In the genomic region with DNA sequence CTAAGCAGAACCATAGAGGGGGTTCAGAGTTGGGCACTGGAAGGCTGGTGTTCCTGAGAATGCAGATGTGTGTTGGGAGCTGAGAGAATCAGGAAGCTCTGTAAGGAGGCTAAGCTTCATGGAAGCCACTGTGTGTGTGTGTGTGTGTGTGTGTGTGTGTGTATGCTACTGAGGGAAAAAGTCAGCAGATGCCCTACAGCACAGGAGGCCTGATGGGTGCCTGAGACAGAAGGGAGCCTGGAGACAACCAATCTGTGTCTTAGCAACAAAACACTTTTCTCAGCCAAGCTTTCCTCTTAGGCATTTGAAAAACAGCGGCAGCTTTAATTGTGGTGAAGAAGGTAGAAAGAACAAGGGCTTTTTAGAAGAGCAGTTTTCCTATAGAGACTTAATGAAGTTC, we compare ENCODE assay signal across 18 mouse cellular contexts. TPM values are rescaled to one million over a fixed set of nuclear protein-coding genes. Genes with fewer than 3 reads are reported as not detected.
DNase-seq lines count a peak whose midpoint lies in the region; ATAC-seq lines count a peak whose summit lies in the region.
"Had no signal": no experiment of that assay in that cellular context is flagged by ENCODE, and none has a peak within 500 bp of the region (broad histone marks: within the 10 kb centered on the region; RNA-seq: fewer than 3 reads in every experiment).

No protein-coding gene starts in this region.

- no peaks in the 10 kb centered on the region for H3K27me3 ChIP-seq in liver, embryonic 12.5 days (replicated peaks)
- H3K27me3 ChIP-seq: liver, embryonic 13.5 days had no signal

- H3K36me3 ChIP-seq in liver, embryonic 12.5 days = no peaks in the 10 kb centered on the region
- H3K36me3 ChIP-seq: liver, embryonic 13.5 days; midbrain, embryonic 10.5 days had no signal

- peak; percentile 90 for ATAC-seq in frontal cortex, adult (ENCODE audit: low TSS enrichment)
- no peak for ATAC-seq in liver, embryonic 12.5 days
- ATAC-seq: CD4-positive, CD25-positive, alpha-beta regulatory T cell, adult 4 months had no signal

- H3K4me2 ChIP-seq in liver, embryonic 12.5 days = no peak overlapping the region
- H3K4me2 ChIP-seq: heart, embryonic 11.5 days; liver, embryonic 13.5 days had no signal

- H3K4me3 ChIP-seq in liver, embryonic 12.5 days = no peak overlapping the region
- H3K4me3 ChIP-seq: erythroblast, embryonic 14.5 days; liver, embryonic 13.5 days; midbrain, embryonic 10.5 days had no signal

- no peaks in the 10 kb centered on the region for H3K9me3 ChIP-seq in liver, embryonic 12.5 days (replicated peaks)
- H3K9me3 ChIP-seq: liver, embryonic 13.5 days; midbrain, embryonic 10.5 days had no signal

- H3K4me1 ChIP-seq in liver, embryonic 12.5 days = no peaks in the 10 kb centered on the region
- H3K4me1 ChIP-seq: liver, embryonic 13.5 days; midbrain, embryonic 10.5 days had no signal

- WGBS in liver, embryonic 12.5 days (ENCODE audit: insufficient replicate concordance) = 69% methylated on average over 1 of the region's 1 CpGs

- H3K27ac ChIP-seq in liver, embryonic 12.5 days = no peak overlapping the region
- H3K27ac ChIP-seq: liver, embryonic 13.5 days; midbrain, embryonic 10.5 days had no signal

- DNase-seq in frontal cortex, postnatal 25 days (ENCODE audit: low spot score in 2 of 2) = no peak
- DNase-seq in right cerebral cortex, postnatal 10 days (ENCODE audit: low spot score in 2 of 2) = peak; percentile 53 to 62
- DNase-seq in right cerebral cortex, adult 18-20 months = no peak
- DNase-seq in layer of hippocampus, adult 8-10 months (ENCODE audit: low spot score in 2 of 2) = peak; percentile 61 to 62
- no peak for DNase-seq in testis, postnatal 14 days (ENCODE audit: low spot score)
- DNase-seq: cerebellum, adult 9-11 months; gastrocnemius, postnatal 10 days; kidney, adult 9 months; liver, embryonic 13.5 days; lung, postnatal 10 days; thymus, postnatal 36 days had no signal

- H3K9ac ChIP-seq in liver, embryonic 12.5 days = no peak overlapping the region
- H3K9ac ChIP-seq: liver, embryonic 13.5 days had no signal

RNA-seq across cellular contexts. Expression of a gene that starts 40.5 kb away (rescaled TPM):
- total RNA-seq in layer of hippocampus, adult 8-10 months (2022) = 100 to 1,000 TPM; 402 to 442 (median 425) TPM
- 302 and 303 TPM in 2 replicates for polyA plus RNA-seq in liver, embryonic 12.5 days (2016; fragmentation: Nextera tagmentation; extraction: Ambion mirVana)
- polyA plus RNA-seq: CD4-positive, CD25-positive, alpha-beta regulatory T cell, adult 4 months had no signal

RNA-seq across cellular contexts. Expression of a gene that starts 54.6 kb away (rescaled TPM):
- under 1 TPM in 1 of 4 experiments, not detected in 3; 0.07 TPM for total RNA-seq in layer of hippocampus, adult 8-10 months (2022)
- polyA plus RNA-seq in liver, embryonic 12.5 days (2016; fragmentation: Nextera tagmentation; extraction: Ambion mirVana) = 12.3 and 13.4 TPM in 2 replicates
- total RNA-seq: left cerebral cortex, adult 8-10 months had no signal
- polyA plus RNA-seq: CD4-positive, CD25-positive, alpha-beta regulatory T cell, adult 4 months; erythroblast, embryonic 14.5 days had no signal

Comparison
In these comparisons a context has a peak if more than half of its experiments do, and no peak if none do; other contexts are left out.
1. DNase-seq: peak in right cerebral cortex, postnatal 10 days (2 of 2) and layer of hippocampus, adult 8-10 months (2 of 2); none in frontal cortex, postnatal 25 days (0 of 2), right cerebral cortex, adult 18-20 months (single experiment) and testis, postnatal 14 days (single experiment).